Mouse (Mus musculus): ENCODE data around the gene Spsb4. TPM values are rescaled to one million over a fixed set of nuclear protein-coding genes. Genes with fewer than 3 reads are reported as not detected.

The Spsb4 gene
- polyA plus RNA-seq, 2 experiments = 19.9 to 28.4 TPM

DNA sequence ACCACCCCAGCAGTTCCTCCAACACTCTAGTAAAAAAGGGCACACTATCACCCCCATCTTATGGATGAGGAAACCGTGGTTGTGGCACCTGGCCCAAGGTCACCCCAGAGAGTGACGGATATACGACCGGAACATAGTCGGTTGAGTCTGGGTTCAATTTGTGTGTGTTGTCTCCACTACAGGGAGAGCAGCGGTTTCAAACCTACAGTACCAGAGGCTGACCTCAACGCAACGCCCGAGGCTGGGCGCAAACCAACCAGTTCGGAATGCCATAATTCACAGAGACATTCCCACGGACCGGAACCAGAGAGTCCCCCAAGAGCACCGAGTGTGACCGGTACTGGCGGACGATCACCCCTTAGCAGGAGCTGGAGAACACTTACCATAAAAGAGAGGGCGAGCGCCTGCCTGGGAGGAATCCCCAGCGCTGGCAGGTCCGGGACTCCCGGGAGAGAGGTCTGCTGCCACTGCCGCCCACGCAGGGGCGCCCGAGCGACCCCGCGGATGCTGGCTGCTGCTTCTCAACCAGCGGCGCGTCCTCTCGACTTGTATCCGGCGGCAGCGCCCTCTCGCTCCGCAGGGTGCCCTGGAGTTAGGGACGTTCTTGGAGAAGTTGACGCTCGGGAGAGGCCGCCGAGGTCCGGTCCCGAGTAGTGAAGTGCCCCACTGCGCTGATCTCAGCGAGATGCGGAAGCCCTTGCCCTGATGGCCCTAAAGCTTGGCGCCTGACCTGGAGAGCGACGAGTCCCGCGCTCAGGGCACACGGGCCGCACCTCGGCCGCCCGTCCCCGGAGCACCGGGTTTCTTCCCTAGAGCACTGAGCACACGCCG lies 617 bp downstream of the Spsb4 start:
- Histone ChIP-seq H3K9me3 (ENCODE audit: control insufficient read depth, low read length) (no peaks in the 10 kb centered on the region), H3K9ac (ENCODE audit: low read depth, low read length, severe bottlenecking) (peak overlapping the region; percentile 83), H3K4me2 (replicated peaks; ENCODE audit: low read depth, low read length, severe bottlenecking) (peak overlapping the region; percentile 96), H3K4me3 (replicated peaks; ENCODE audit: low read length) (peak overlapping the region; percentile 77), H3K4me1 (ENCODE audit: control insufficient read depth, insufficient read depth, low read length) (peaks cover 34% of the 10 kb centered on the region), H3K27me3 (ENCODE audit: control insufficient read depth, insufficient read depth, low read length) (no peaks in the 10 kb centered on the region), H3K36me3 (ENCODE audit: control insufficient read depth, insufficient read depth, low read length) (peaks cover 2% of the 10 kb centered on the region; the same call in 1 of the 2 replicates), H3K27ac (replicated peaks; ENCODE audit: low read depth, low read length) (peak overlapping the region; percentile 88)
- WGBS = under 1% methylated on average over 60 of the region's 62 CpGs
- peak; percentile 79 for DNase-seq (ENCODE audit: low spot score)
- peak; percentile 38; the same call in 1 of the 2 replicates for TF ChIP-seq POLR2A (IDR thresholded peaks at IDR 0.05; ENCODE audit: borderline replicate concordance, extremely low read depth, insufficient read depth, insufficient read length)
- peak; percentile 61 for ATAC-seq (ENCODE audit: low FRiP score, low read depth)

DNA sequence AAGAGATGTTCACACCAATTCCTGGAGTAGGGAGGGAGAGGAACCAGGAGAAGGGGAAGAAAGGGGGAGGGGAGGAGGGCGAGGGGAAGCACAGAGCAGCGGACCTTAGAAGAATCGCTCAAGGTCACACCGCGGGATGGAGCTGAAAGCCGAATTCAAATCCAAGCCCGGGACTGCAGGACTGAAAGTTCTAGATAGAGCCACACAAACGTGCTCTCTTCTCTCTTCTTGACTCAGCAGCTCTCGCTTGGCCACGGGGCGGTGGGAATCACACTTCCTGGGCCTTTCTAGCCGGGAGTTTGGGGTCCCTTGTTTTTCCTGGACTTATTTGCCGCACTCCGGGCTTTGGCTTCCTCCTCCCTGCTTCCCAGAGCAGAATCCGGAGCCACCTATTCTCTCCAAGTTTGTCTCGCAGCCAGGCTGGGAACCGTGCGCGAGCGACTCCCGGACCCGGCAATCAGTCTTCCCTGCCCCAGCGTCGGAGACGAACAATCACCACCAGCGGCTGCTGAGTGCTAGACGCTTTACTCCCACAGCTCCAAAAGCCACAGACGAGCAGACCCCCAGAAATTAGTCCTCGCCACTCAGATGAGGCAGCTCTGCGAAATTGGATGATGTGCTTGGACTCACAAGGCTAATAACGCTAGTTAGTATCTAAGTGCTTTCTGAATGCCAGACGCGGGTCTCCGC lies 1.4 kb downstream of the Spsb4 start:
- no peak for DNase-seq (ENCODE audit: low spot score)
- TF ChIP-seq POLR2A (IDR thresholded peaks at IDR 0.05; ENCODE audit: borderline replicate concordance, extremely low read depth, insufficient read depth, insufficient read length) = no peak
- no peak overlapping the region for H3K27ac ChIP-seq (replicated peaks; ENCODE audit: low read depth, low read length)
- peak overlapping the region; percentile 77 for H3K4me3 ChIP-seq (replicated peaks; ENCODE audit: low read length)
- peak overlapping the region; percentile 96 for H3K4me2 ChIP-seq (replicated peaks; ENCODE audit: low read depth, low read length, severe bottlenecking)
- ATAC-seq (ENCODE audit: low FRiP score, low read depth) = no peak
- no peaks in the 10 kb centered on the region for H3K27me3 ChIP-seq (ENCODE audit: control insufficient read depth, insufficient read depth, low read length)
- peaks cover 35% of the 10 kb centered on the region for H3K4me1 ChIP-seq (ENCODE audit: control insufficient read depth, insufficient read depth, low read length)
- no peaks in the 10 kb centered on the region for H3K9me3 ChIP-seq (ENCODE audit: control insufficient read depth, low read length)
- peaks cover 2% of the 10 kb centered on the region; the same call in 1 of the 2 replicates for H3K36me3 ChIP-seq (ENCODE audit: control insufficient read depth, insufficient read depth, low read length)
- 2% methylated on average over 34 of the region's 34 CpGs for WGBS
- peak overlapping the region; percentile 83 for H3K9ac ChIP-seq (ENCODE audit: low read depth, low read length, severe bottlenecking)

DNA sequence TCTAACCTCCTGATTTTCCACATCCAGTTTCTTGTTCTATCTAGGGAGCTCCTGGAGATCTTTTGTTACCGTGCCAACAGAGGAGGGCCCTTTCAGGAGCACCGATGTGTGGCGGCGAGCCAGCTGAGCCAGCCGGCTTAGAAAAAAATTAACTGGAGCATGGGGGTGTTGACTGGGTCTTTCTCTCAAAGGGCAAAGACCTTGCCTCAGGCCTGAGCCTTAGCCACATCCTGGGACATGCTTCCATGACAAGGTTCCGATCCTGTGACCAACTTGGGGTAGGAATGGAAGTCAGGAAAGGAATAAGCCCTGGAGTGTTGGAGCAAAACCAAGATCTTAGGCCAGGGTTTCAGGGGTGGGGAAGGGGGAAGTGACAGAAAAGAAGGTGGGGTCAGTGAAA lies 2.9 kb downstream of the Spsb4 start:
- peaks cover 2% of the 10 kb centered on the region; the same call in 1 of the 2 replicates for H3K36me3 ChIP-seq (ENCODE audit: control insufficient read depth, insufficient read depth, low read length)
- DNase-seq (ENCODE audit: low spot score) (no peak), ATAC-seq (ENCODE audit: low FRiP score, low read depth) (no peak)
- no peak for TF ChIP-seq POLR2A (IDR thresholded peaks at IDR 0.05; ENCODE audit: borderline replicate concordance, extremely low read depth, insufficient read depth, insufficient read length)
- H3K9me3 ChIP-seq (ENCODE audit: control insufficient read depth, low read length) = no peaks in the 10 kb centered on the region
- no peaks in the 10 kb centered on the region for H3K27me3 ChIP-seq (ENCODE audit: control insufficient read depth, insufficient read depth, low read length)
- H3K9ac ChIP-seq (ENCODE audit: low read depth, low read length, severe bottlenecking) = no peak overlapping the region
- H3K4me2 ChIP-seq (replicated peaks; ENCODE audit: low read depth, low read length, severe bottlenecking) = peak overlapping the region; percentile 96; the same call in 1 of the 2 replicates
- no peak overlapping the region for H3K27ac ChIP-seq (replicated peaks; ENCODE audit: low read depth, low read length)
- 25% methylated on average over 6 of the region's 6 CpGs for WGBS
- H3K4me3 ChIP-seq (replicated peaks; ENCODE audit: low read length) = no peak overlapping the region
- H3K4me1 ChIP-seq (ENCODE audit: control insufficient read depth, insufficient read depth, low read length) = peaks cover 31% of the 10 kb centered on the region

DNA sequence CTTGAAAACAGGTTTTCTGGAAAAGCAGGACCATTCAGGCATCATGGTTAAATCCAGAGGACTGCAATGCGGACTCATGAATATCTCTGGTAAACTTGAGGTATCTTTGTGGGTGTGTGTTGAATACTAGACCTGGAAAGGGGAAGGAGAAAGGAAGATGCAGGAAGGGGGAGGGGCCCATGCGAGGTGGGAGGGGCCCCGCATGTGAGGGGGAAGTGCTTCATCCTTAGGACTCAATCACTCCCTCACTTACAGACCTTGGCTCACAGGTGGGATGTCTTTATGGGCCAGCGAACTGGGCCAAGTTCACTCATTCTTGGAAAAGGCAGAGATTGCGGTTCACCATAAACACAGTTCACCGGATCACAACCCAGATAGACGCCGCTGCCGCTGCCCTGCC lies 4.9 kb downstream of the Spsb4 start:
- Histone ChIP-seq H3K4me2 (replicated peaks; ENCODE audit: low read depth, low read length, severe bottlenecking) (no peak overlapping the region), H3K36me3 (ENCODE audit: control insufficient read depth, insufficient read depth, low read length) (peaks cover 2% of the 10 kb centered on the region; the same call in 1 of the 2 replicates), H3K4me1 (ENCODE audit: control insufficient read depth, insufficient read depth, low read length) (peaks cover 22% of the 10 kb centered on the region), H3K27me3 (ENCODE audit: control insufficient read depth, insufficient read depth, low read length) (no peaks in the 10 kb centered on the region), H3K4me3 (replicated peaks; ENCODE audit: low read length) (no peak overlapping the region), H3K9me3 (ENCODE audit: control insufficient read depth, low read length) (no peaks in the 10 kb centered on the region), H3K27ac (replicated peaks; ENCODE audit: low read depth, low read length) (no peak overlapping the region), H3K9ac (ENCODE audit: low read depth, low read length, severe bottlenecking) (no peak overlapping the region)
- 83% methylated on average over 9 of the region's 9 CpGs for WGBS
- ATAC-seq (ENCODE audit: low FRiP score, low read depth) (no peak), DNase-seq (ENCODE audit: low spot score) (no peak)
- no peak for TF ChIP-seq POLR2A (IDR thresholded peaks at IDR 0.05; ENCODE audit: borderline replicate concordance, extremely low read depth, insufficient read depth, insufficient read length)

DNA sequence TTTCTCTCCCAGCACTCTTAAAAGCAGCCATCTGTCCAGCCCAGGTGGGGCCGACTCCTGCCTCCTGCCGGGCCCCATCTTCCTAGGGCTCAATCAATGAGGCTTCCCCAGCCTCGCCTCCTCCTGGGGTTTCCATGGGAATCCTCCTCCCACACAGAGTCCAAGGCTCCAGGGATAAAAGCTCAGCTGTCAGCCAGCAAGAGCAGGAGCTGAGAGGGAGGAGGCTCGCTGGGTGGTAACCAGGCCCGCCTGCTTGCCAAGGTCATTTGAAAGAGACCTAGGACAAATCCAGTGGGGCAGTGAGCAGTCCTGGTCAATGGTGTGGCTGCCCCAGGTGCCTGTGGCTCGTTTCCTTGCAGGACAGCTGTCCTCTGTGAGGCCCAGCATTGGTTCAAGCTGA lies 5.5 kb downstream of the Spsb4 start:
- ATAC-seq (ENCODE audit: low FRiP score, low read depth) = peak; percentile 35; the same call in 1 of the 2 replicates
- H3K36me3 ChIP-seq (ENCODE audit: control insufficient read depth, insufficient read depth, low read length) = peaks cover 2% of the 10 kb centered on the region; the same call in 1 of the 2 replicates
- H3K9ac ChIP-seq (ENCODE audit: low read depth, low read length, severe bottlenecking) = no peak overlapping the region
- no peak for TF ChIP-seq POLR2A (IDR thresholded peaks at IDR 0.05; ENCODE audit: borderline replicate concordance, extremely low read depth, insufficient read depth, insufficient read length)
- no peak for DNase-seq (ENCODE audit: low spot score)
- 0 out of 2 replicates have a peak, but pooled peaks cover 4% of the 10 kb centered on the region for H3K9me3 ChIP-seq (ENCODE audit: control insufficient read depth, low read length)
- 30% methylated on average over 6 of the region's 6 CpGs for WGBS
- no peak overlapping the region for H3K4me3 ChIP-seq (replicated peaks; ENCODE audit: low read length)
- peaks cover 22% of the 10 kb centered on the region; the same call in 1 of the 2 replicates for H3K4me1 ChIP-seq (ENCODE audit: control insufficient read depth, insufficient read depth, low read length)
- H3K4me2 ChIP-seq (replicated peaks; ENCODE audit: low read depth, low read length, severe bottlenecking) = no peak overlapping the region
- H3K27ac ChIP-seq (replicated peaks; ENCODE audit: low read depth, low read length) = no peak overlapping the region
- H3K27me3 ChIP-seq (ENCODE audit: control insufficient read depth, insufficient read depth, low read length) = no peaks in the 10 kb centered on the region

Measured in limb, embryonic 14.5 days (tissue).